Mouse (Mus musculus): ENCODE measurements around the gene Epor. TPM values are rescaled to one million over a fixed set of nuclear protein-coding genes. Genes with fewer than 3 reads are reported as not detected.

Epor gene
- polyA plus RNA-seq, 1 experiment from 2014 or later, result 9.6 TPM

- Histone ChIP-seq H3K27ac (no peak overlapping the region), H3K36me3 (peaks cover 9% of the 10 kb centered on the region; the same call in 1 of the 2 replicates), H3K9me3 (no peaks in the 10 kb centered on the region), H3K4me1 (replicated peaks) (peaks cover 38% of the 10 kb centered on the region), H3K4me3 (peak overlapping the region; percentile 53), H3K27me3 (ENCODE audit: insufficient read depth, poor library complexity, severe bottlenecking) (peaks cover 59% of the 10 kb centered on the region)
- 2% methylated on average over 35 of the region's 35 CpGs for WGBS
- peak; percentile 17 for DNase-seq (ENCODE audit: low spot score)
These were observed 1.8 kb downstream of the Epor start for GRCm38 (mm10) chr9:21961366-21961980.

DNA sequence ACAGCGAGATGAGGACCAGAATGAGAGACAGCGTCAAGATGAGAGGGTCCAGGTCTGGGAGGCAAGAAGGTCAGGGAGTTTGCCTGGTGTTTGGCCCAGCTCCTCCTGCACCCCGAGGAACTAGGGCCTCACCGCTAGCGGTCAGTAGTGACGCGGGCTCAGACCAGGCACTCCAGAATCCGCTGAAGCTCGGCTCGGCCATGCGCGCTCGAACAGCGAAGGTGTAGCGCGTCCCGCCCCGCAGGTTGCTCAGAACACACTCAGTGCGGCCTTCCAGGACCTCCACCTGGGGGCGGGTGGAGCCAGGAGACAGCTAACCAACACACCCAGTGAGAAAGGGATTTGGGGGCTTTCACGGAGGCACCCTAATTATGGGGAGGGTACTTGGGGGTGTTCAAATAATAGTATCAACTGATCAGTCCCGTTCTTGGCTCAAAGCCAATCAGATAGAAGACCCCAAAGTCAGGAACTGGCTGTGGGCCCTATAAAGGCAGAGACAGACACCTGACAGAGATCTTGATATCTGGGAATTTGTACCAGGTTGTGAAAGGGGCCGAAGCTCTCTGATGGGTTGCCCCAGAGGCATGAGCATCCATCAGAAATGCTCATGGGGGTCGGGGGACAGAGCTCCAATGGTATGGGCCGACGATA is 2.6 kb downstream of the Epor start:
- WGBS, result 10% methylated on average over 26 of the region's 26 CpGs
- Histone ChIP-seq H3K4me3 (peak overlapping the region; percentile 53), H3K27me3 (ENCODE audit: insufficient read depth, poor library complexity, severe bottlenecking) (peaks cover 59% of the 10 kb centered on the region)

DNA sequence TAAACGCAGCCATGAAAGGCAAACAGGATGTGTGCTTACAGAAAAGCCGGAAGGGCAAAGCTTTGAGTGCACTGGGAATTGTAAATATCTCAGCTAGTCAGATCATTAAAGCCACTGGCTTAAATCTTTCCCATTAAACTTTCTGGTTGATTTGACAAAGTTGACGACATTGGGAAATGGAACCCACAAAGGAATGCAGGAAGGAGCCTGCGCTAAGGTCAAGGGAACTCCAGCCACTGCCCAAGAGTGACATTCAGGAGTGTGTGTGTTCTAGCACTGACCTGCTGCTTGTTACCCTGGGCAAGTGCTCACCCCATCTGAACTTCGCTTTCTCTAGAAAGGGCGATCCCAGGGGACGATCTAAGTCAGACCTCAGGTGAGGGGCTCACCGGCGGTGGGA is 3.2 kb downstream of the Epor start:
- Histone ChIP-seq H3K4me3 (peak overlapping the region; percentile 53), H3K4me1 (replicated peaks) (peaks cover 42% of the 10 kb centered on the region), H3K9me3 (no peaks in the 10 kb centered on the region), H3K27ac (no peak overlapping the region), H3K27me3 (ENCODE audit: insufficient read depth, poor library complexity, severe bottlenecking) (peaks cover 59% of the 10 kb centered on the region), H3K36me3 (peaks cover 9% of the 10 kb centered on the region; the same call in 1 of the 2 replicates)
- 53% methylated on average over 9 of the region's 9 CpGs for WGBS
- DNase-seq (ENCODE audit: low spot score), result no peak

More for the DNA sequence above, 2.6 kb downstream of the Epor start:
- H3K4me1 ChIP-seq (replicated peaks), result peaks cover 42% of the 10 kb centered on the region
- H3K27ac ChIP-seq, result no peak overlapping the region
- no peaks in the 10 kb centered on the region for H3K9me3 ChIP-seq
- DNase-seq (ENCODE audit: low spot score), result peak; percentile 27
- H3K36me3 ChIP-seq, result peaks cover 9% of the 10 kb centered on the region; the same call in 1 of the 2 replicates

DNA sequence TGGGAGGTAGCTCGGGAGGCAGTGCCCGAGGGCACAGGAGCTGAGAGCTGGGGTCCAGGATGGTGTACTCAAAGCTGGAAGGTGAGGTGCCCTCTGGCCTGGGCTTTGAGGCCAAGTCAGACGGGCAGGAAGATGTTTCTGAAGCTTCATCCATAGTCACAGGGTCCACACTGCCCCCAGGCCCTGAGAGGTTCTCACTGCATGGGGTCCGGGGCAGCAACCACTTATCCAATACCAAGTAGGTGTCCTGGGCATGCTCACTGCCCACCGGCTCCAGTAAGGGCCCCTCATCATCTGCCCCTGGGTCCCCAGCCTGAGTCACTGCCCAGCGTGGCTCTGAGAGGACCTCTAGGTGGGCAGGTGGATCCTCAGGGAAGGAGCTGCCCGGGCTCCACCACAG is 4.1 kb downstream of the Epor start:
- 90% methylated on average over 7 of the region's 7 CpGs for whole genome bisulfite sequencing
- no peak for DNase-seq (ENCODE audit: low spot score)
- H3K36me3 ChIP-seq, result peaks cover 9% of the 10 kb centered on the region; the same call in 1 of the 2 replicates

GRCm38 (mm10) chr9:21958372-21958771 is 4.9 kb downstream of the Epor start:
- 86% methylated on average over 5 of the region's 5 CpGs for WGBS
- no peak overlapping the region for H3K4me3 ChIP-seq
- H3K36me3 ChIP-seq, result peaks cover 9% of the 10 kb centered on the region; the same call in 1 of the 2 replicates
- no peak for DNase-seq (ENCODE audit: low spot score)
- peaks cover 49% of the 10 kb centered on the region for H3K4me1 ChIP-seq (replicated peaks)
- H3K27ac ChIP-seq, result no peak overlapping the region
- H3K9me3 ChIP-seq, result no peaks in the 10 kb centered on the region
- peaks cover 51% of the 10 kb centered on the region for H3K27me3 ChIP-seq (ENCODE audit: insufficient read depth, poor library complexity, severe bottlenecking)

More for the DNA sequence above, 4.1 kb downstream of the Epor start:
- Histone ChIP-seq H3K4me1 (replicated peaks) (peaks cover 48% of the 10 kb centered on the region), H3K27ac (no peak overlapping the region), H3K27me3 (ENCODE audit: insufficient read depth, poor library complexity, severe bottlenecking) (peaks cover 58% of the 10 kb centered on the region), H3K4me3 (peak overlapping the region; percentile 12; the same call in 1 of the 2 replicates), H3K9me3 (no peaks in the 10 kb centered on the region)

GRCm38 (mm10) chr9:21955570-21956281 is 7.6 kb downstream of the Epor start, which contains the start of gene Swsap1:
TSS of gene Swsap1 (plus strand) at chr9:21955755.
- Histone ChIP-seq H3K4me3 (peak within 1 kb of the TSS; percentile 76), H3K9me3 (no peaks in the 10 kb centered on the region; the same call in 1 of the 2 replicates)
- under 1% methylated on average over 54 of the region's 54 CpGs for WGBS

DNA sequence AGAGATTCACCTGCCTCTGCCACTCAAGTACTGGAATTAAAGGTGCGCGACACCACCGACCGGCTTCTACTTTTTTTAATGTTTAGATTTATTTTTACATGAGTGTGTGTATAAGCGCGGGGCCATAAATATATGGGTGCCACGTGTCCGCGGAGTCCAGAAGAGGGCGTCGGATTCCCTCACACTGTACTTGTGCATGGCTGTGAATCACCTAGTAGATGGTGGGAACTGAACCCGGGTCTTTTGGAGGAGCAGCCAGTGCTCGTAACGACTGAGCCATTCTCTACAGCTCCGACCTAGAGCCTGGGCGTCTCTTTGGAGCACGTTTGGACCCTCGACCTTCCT is 8.1 kb downstream of the Epor start:
- WGBS, result 3% methylated on average over 18 of the region's 18 CpGs
- no peak for DNase-seq (ENCODE audit: low spot score)
- Histone ChIP-seq H3K36me3 (peaks cover 9% of the 10 kb centered on the region; the same call in 1 of the 2 replicates), H3K27me3 (ENCODE audit: insufficient read depth, poor library complexity, severe bottlenecking) (peaks cover 19% of the 10 kb centered on the region), H3K27ac (peak overlapping the region; percentile 97), H3K9me3 (no peaks in the 10 kb centered on the region; the same call in 1 of the 2 replicates), H3K4me3 (peak overlapping the region; percentile 76), H3K4me1 (replicated peaks) (peaks cover 21% of the 10 kb centered on the region)

More at GRCm38 (mm10) chr9:21955570-21956281, 7.6 kb downstream of the Epor start, which contains the start of gene Swsap1:
- DNase-seq (ENCODE audit: low spot score), result peak; percentile 99
- peaks cover 9% of the 10 kb centered on the region; the same call in 1 of the 2 replicates for H3K36me3 ChIP-seq
- peaks cover 26% of the 10 kb centered on the region for H3K4me1 ChIP-seq (replicated peaks)
- peak within 1 kb of the TSS; percentile 97 for H3K27ac ChIP-seq
- peaks cover 24% of the 10 kb centered on the region for H3K27me3 ChIP-seq (ENCODE audit: insufficient read depth, poor library complexity, severe bottlenecking)

DNA sequence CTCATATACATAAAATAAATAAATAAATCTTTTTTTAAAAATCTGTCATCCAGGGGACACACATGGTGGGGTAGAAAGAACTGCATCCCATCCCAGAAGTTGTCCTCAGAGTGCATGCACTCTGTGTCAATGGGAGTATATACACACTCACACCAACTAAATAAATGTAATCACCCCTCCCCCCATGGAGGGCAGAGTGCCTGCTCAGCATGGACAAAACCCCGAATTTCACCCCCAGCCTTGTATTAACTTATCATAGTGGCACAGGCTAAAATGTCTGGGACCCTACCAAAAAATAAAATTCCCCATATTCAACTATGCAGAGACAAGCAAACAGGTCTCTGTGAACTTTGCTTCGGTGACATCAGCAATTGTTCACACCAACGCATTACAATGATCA is 8.7 kb downstream of the Epor start:
- Histone ChIP-seq H3K27me3 (ENCODE audit: insufficient read depth, poor library complexity, severe bottlenecking) (peaks cover 15% of the 10 kb centered on the region), H3K27ac (no peak overlapping the region), H3K4me3 (peak overlapping the region; percentile 76), H3K9me3 (no peaks in the 10 kb centered on the region; the same call in 1 of the 2 replicates), H3K4me1 (replicated peaks) (peaks cover 21% of the 10 kb centered on the region), H3K36me3 (peaks cover 9% of the 10 kb centered on the region; the same call in 1 of the 2 replicates)
- DNase-seq (ENCODE audit: low spot score), result no peak
- 86% methylated on average over 3 of the region's 3 CpGs for WGBS

DNA sequence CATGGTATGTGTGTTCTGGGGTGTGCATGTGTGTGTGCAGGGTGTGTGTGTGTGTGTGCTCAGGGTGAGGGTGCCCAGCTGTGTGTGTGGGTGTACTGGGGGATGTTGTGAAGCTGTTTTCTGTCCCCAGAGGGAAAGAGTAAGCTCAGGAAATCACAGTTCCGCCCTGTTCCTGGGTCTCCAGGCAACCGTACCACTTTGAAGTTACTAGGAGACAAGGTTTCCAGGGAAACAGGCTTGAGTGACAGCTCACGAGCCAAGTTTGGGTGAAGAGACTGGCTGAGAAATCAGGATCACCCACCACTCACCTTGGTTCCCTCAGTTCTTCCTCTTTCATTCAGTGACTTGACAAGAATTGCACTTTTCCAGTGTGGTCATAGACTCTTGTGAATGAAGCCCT is 9.7 kb downstream of the Epor start:
- H3K27ac ChIP-seq, result no peak overlapping the region
- no peak overlapping the region for H3K4me3 ChIP-seq
- peaks cover 10% of the 10 kb centered on the region for H3K27me3 ChIP-seq (ENCODE audit: insufficient read depth, poor library complexity, severe bottlenecking)
- no peaks in the 10 kb centered on the region; the same call in 1 of the 2 replicates for H3K9me3 ChIP-seq
- WGBS, result 13% methylated on average over 3 of the region's 3 CpGs
- DNase-seq (ENCODE audit: low spot score), result peak; percentile 15
- H3K4me1 ChIP-seq (replicated peaks), result peaks cover 21% of the 10 kb centered on the region
- H3K36me3 ChIP-seq, result peaks cover 9% of the 10 kb centered on the region; the same call in 1 of the 2 replicates

DNA sequence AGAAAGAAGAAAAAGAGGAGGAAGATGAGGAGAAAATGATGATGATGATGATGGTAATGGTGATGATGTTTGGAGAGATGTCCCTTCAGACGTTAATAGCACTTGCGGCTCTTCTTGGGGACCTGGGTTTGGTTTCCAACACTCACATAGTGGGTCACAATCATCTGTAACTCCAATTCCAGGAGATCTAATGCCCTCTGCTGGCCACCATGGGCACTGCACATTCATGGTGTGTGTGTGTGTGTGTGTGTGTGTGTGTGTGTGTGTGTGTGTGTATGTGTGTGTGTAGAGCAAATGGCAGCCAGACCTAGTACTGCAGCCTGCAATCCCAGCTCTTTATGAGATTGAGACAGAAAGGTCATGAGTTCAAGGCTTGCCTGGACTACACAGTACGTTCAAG is 11.3 kb downstream of the Epor start:
- no peak overlapping the region for H3K27ac ChIP-seq
- H3K9me3 ChIP-seq, result no peaks in the 10 kb centered on the region; the same call in 1 of the 2 replicates
- H3K36me3 ChIP-seq, result no peaks in the 10 kb centered on the region
- WGBS, result 78% methylated on average over 3 of the region's 3 CpGs
- H3K4me3 ChIP-seq, result no peak overlapping the region
- H3K27me3 ChIP-seq (ENCODE audit: insufficient read depth, poor library complexity, severe bottlenecking), result peaks cover 23% of the 10 kb centered on the region
- H3K4me1 ChIP-seq (replicated peaks), result peaks cover 30% of the 10 kb centered on the region
- no peak for DNase-seq (ENCODE audit: low spot score)

DNA sequence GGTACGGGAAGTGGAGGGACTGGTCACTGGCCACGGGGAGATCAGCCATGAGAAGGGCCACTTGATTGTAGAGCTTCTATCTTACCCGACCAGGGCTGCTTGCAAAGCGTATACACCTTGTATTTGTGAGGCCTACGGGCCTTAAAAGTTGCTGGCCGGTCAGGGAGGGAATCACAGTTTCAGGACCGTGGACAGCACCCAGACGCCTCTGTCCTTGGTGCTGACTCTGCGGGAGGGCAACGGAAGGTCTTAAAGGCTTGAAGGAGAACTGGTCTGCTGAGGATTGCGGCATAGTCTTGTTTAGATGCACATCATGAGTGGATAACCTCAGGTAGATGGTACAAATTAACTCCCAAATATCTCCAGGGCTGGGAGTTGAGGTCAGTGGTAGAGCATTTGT is 13.0 kb downstream of the Epor start:
- no peaks in the 10 kb centered on the region for H3K36me3 ChIP-seq
- DNase-seq (ENCODE audit: low spot score), result peak; percentile 80
- no peak overlapping the region for H3K4me3 ChIP-seq
- 17% methylated on average over 11 of the region's 11 CpGs for WGBS
- peaks cover 33% of the 10 kb centered on the region for H3K27me3 ChIP-seq (ENCODE audit: insufficient read depth, poor library complexity, severe bottlenecking)
- H3K27ac ChIP-seq, result no peak overlapping the region
- peaks cover 25% of the 10 kb centered on the region for H3K4me1 ChIP-seq (replicated peaks)
- no peaks in the 10 kb centered on the region; the same call in 1 of the 2 replicates for H3K9me3 ChIP-seq

- H3K27ac ChIP-seq, result no peak overlapping the region
- peaks cover 46% of the 10 kb centered on the region for H3K27me3 ChIP-seq (ENCODE audit: insufficient read depth, poor library complexity, severe bottlenecking)
- DNase-seq (ENCODE audit: low spot score), result no peak
- 66% methylated on average over 6 of the region's 6 CpGs for WGBS
- H3K4me1 ChIP-seq (replicated peaks), result peaks cover 25% of the 10 kb centered on the region
- no peak overlapping the region for H3K4me3 ChIP-seq
- no peaks in the 10 kb centered on the region; the same call in 1 of the 2 replicates for H3K9me3 ChIP-seq
- no peaks in the 10 kb centered on the region for H3K36me3 ChIP-seq
These were observed 14.5 kb downstream of the Epor start for GRCm38 (mm10) chr9:21948790-21949189.

Data from hindbrain, embryonic 10.5 days (tissue).